Mouse (Mus musculus): ENCODE data around the gene Krtap29-1. TPM values are rescaled to one million over a fixed set of nuclear protein-coding genes. Genes with fewer than 3 reads are reported as not detected.

Krtap29-1 gene
- polyA plus RNA-seq (2012), result not detected in 2 replicates

DNA sequence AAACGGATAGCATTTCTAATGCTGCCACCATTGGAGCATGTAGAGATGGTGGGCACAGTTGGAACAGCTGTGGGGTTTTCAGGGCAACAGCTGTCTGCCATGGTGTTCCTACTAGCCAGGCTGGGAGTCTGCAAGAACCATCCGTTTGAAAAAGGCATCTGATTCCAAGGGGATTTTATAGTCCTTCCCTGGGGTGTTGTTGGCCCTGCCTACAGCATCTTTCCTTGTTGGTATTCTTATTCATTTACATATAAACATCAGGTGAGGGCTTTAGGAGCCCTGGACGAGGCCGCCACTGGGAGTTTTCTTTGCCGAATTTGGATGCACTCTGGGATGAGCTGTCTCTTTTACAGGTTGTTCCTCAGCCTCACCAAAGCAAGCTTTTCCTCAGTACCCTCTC is at the start of gene Krtap29-1:
Gene Krtap29-1 (minus strand): TSS at position 101 of the 400 bp plus-strand sequence.
- TF ChIP-seq GATA1 (IDR thresholded peaks at IDR 0.05; ENCODE audit: low read length), result no peak

- TF ChIP-seq GATA1 (IDR thresholded peaks at IDR 0.05; ENCODE audit: low read length), result no peak
Measured at GRCm38 (mm10) chr11:100021438-100021837, 42.6 kb upstream of the Krtap29-1 start.

DNA sequence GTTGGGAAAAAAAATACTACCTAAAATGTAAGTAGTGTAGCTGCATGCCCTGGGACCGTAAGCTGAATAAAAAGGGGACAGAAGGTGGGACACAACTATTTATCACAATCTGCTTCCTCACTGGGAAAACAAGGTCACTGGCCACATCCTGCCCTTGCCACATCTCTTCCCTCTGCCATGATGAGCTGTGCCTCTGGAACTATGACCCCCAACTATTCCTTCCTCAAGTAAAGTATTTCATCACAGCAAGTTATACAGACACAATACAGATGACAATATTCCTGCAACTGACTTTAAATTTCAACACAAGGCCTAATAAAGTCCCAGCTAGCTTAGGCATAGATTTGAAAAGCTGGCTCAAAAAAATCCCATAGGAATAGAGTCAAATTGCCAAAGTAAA is 40.6 kb upstream of the Krtap29-1 start:
- TF ChIP-seq GATA1 (IDR thresholded peaks at IDR 0.05; ENCODE audit: low read length), result no peak

DNA sequence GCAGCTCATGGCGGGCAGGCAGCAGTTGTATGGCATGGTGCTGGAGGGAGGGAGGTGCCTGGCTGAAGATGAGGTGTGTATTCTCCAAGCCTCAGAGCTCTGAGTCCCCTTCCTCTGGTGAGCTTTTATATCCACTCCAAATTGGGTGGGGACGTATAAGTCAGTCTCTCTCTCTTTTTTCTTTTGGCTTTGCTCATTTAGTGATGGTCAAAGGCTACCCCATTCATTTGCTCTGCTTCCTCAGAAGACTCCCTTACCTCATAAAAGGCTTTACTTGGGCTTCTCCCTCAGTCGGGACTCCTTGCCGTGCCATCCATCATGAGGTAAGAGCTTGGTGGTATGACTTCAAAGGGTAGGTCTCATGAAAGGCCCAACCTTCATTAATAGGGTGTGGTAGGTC is 37.3 kb upstream of the Krtap29-1 start, which contains the start of gene Krt33a:
Gene Krt33a (minus strand): TSS at position 101 of the 400 bp plus-strand sequence.
- no peak for TF ChIP-seq GATA1 (IDR thresholded peaks at IDR 0.05; ENCODE audit: low read length)

- TF ChIP-seq GATA1 (IDR thresholded peaks at IDR 0.05; ENCODE audit: low read length), result no peak
Measured at GRCm38 (mm10) chr11:100013691-100014171, 34.9 kb upstream of the Krtap29-1 start.

- TF ChIP-seq GATA1 (IDR thresholded peaks at IDR 0.05; ENCODE audit: low read length), result no peak
Measured at GRCm38 (mm10) chr11:100010682-100011081, 31.8 kb upstream of the Krtap29-1 start.

DNA sequence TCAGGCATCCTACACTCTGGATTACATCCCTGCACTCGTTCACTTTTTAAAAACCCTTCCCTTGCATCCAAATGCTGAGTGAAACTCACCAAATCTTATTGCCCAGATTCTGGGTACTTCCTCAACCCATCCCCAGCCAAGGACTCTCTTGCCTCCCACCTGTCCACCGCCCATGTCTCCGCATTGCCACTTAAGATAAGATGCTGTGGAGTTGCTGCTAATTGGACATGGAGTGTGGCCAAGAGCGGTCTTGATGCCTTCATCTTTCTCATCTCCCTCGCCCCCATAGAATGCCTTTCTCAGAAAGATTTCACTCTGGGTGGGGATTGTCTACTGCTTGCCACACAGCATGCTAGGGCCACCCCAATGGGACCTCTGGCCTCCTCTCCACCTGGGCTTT is 29.5 kb upstream of the Krtap29-1 start:
- no peak for TF ChIP-seq GATA1 (IDR thresholded peaks at IDR 0.05; ENCODE audit: low read length)

GRCm38 (mm10) chr11:100006624-100007023 is 27.8 kb upstream of the Krtap29-1 start:
- no peak for TF ChIP-seq GATA1 (IDR thresholded peaks at IDR 0.05; ENCODE audit: low read length)

DNA sequence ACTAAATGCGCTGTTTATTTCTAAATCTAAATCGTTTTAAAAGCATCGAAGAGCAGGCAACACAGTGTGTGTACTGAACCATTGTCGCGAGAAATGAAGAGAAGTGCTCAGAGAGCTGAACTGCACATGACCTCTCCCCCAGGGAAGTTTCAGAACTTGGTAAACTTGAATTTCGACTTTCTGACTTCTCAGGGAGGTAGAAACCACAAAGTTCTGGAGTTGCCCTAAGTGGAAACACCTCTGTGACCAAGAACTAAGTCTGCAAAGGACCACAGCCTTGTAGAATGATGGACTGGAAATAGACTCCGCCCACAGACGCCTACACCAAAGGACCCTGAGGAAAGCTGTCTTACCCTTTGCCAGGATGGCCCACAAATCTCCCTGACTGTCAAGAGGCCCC is 27.1 kb upstream of the Krtap29-1 start:
- TF ChIP-seq GATA1 (IDR thresholded peaks at IDR 0.05; ENCODE audit: low read length), result no peak

- no peak for TF ChIP-seq GATA1 (IDR thresholded peaks at IDR 0.05; ENCODE audit: low read length)
Measured at GRCm38 (mm10) chr11:100004846-100005245, 26.0 kb upstream of the Krtap29-1 start.

GRCm38 (mm10) chr11:99999091-99999490 is 20.2 kb upstream of the Krtap29-1 start:
- TF ChIP-seq GATA1 (IDR thresholded peaks at IDR 0.05; ENCODE audit: low read length), result no peak

DNA sequence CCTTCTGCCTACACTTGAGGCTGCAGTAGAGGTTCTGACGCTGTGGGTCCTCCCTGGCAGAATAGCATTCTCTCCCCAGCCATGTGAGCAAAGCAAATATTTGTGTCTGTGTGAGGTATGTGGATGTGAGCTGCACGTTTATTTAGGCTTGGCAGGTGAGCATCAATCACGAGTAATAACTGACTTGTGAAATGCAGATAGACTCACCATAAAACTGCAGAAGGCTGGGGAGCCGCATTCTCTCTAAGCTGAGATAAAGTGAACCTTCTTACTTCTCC is 15.5 kb upstream of the Krtap29-1 start:
- TF ChIP-seq GATA1 (IDR thresholded peaks at IDR 0.05; ENCODE audit: low read length), result no peak

DNA sequence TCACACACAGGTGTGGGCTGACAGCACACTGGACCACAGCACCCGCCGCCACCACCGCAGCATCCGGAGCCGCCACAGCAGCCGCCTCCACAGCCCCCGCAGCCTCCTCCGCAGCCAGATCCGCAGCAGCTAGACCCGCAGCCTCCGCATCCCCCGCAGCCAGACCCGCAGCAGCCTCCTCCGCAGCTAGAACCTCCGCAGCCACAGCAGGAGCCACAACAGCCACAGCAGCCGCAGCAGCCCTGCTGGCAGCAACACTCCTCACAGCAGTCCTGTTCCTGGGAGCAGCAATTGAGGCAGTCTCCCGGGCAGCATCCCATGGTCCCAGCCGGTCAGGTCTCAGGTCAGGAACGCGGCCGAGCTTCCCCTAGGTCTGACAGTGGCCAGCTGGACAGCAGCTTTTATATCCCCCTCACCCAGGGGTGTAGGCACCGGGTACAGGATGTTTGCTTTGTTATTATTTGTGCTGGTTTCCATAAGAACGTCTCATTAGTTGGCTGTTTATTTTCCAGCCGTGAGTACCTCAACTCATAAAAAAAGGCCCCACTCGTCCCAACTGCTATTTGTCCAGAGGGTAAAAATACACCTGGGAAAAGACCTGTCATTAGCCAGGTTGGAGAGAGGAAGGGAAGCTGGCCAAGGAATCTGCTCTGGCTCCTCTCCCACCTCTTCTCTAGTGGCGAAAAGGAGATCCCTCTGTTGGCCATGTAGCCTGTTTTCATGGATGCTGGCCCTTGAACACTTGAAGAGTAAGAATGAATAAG is 14.9 kb upstream of the Krtap29-1 start, which contains the start of gene Krtap17-1:
Gene Krtap17-1 (minus strand): TSS at position 375 of the 764 bp plus-strand sequence.
- TF ChIP-seq GATA1 (IDR thresholded peaks at IDR 0.05; ENCODE audit: low read length), result no peak

- TF ChIP-seq GATA1 (IDR thresholded peaks at IDR 0.05; ENCODE audit: low read length), result no peak
Measured at GRCm38 (mm10) chr11:99990571-99990970, 11.7 kb upstream of the Krtap29-1 start.

DNA sequence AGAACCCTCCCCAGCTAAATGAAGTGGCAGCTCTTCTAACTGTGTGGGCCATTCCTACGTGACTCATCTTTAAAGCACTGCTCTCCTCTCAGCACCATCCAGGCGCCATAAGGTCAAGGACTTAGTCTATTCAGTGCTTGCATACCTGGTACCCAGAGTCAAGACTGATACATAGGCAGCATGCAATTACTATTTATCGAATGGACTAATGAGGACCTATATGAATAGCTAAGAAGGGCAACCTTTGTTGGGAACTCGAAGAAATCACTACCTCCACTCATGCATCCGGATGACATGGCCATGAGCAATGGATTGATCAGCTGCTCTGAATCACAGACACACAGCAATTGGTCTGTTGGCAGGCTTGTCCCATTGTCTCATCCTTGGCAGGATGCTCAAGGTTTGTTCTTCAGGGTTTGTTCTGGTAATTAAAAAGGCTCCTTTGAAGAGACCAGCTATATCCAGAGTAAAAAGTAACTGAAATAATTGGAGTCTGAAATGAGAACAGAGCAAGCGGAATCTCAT is 11.1 kb upstream of the Krtap29-1 start:
- no peak for TF ChIP-seq GATA1 (IDR thresholded peaks at IDR 0.05; ENCODE audit: low read length)

DNA sequence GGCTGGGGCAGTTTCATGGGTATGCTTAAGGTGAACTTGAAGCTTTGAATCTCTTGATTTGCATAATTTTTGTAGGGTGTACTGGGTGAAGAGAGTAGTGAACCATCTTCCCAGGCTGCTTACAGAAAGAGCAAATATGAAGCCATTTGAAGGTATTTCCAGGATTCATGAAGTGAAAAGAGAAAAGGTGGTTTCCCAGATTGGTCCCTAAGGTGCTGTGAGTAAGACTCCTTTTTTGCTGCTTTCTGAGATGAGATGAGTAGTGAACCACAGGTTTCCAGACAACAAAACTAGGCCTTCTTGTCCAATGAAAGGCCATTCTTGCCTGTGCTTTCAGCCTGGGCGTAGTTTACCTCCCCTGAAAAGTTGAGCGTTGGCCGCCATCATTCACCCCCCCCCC is 9.7 kb upstream of the Krtap29-1 start:
- TF ChIP-seq GATA1 (IDR thresholded peaks at IDR 0.05; ENCODE audit: low read length), result no peak

DNA sequence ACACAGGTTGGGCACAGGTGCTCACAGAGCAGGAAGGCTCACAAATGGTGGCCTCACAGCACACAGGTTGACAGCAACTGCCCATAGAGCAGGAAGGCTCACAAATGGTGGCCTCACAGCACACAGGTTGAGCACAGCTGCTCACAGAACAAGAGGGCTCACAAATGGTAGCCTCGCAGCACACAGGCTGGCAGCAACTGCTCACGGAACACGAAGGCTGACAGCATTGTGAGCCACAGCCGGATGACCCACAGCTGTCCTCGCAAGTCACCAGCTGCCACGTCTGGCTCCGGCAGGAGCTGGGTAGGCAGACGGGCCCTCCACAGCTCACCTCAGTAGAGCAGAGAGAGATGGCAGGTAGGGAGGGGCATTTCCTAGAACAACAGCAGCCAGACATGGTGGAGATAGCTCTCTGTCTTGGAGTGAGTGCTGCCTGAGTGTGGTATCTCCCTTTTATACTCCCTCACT is 7.4 kb upstream of the Krtap29-1 start, which contains the start of gene Krtap16-1:
Gene Krtap16-1 (minus strand): TSS at position 418 of the 468 bp plus-strand sequence.
- TF ChIP-seq GATA1 (IDR thresholded peaks at IDR 0.05; ENCODE audit: low read length), result no peak
